Mouse (Mus musculus) heart, postnatal 14 days (tissue): ENCODE data around the gene Gm45716. TPM values are rescaled to one million over a fixed set of nuclear protein-coding genes. Genes with fewer than 3 reads are reported as not detected.
"Not testable (repeated sequence)": the region's sequence is repeated elsewhere in the genome, so short reads cannot be mapped to it uniquely, and the experiment has no call there.

Experiments
- DNase-seq, 2 experiments: peaks; one replicate each; pipeline ENCODE4 v3.0.0; 2021 to 2022
- intact Hi-C: fragments of 180-260 bp; cut with DNase I; formaldehyde crosslinking; loops from one replicate; pipeline ENCODE4 v1.15.1; 2025
- total RNA-seq, 2 experiments: library from RNA; stranded (reverse); gene quantifications; 2 replicates each; pipeline ENCODE4 v1.2.3; 2021

The Gm45716 gene
- total RNA-seq, 2 experiments from 2014 or later = 15.8 to 16.0 TPM

DNA sequence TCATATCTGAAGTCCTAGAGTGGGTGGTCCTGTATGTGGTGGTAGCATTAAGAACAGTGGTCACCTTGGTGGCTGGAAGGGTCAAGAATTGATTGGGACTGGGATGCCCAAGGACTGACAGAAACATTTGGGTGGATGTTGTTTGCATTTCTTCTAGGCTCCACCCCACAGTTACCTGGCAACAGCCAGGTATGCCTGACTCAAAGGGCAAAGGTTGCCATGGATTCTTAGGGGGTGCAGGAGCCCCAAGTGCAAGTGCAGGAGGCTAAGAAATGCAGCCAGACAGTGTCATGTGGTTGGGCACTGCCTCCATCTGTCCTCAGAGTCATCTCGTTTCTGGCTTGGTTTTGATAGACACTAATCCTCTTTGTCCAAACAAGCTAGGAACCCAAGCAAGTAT, 86.7 kb downstream of the Gm45716 start:
- intact Hi-C loops = no loop called here
- no peak for DNase-seq

- DNase-seq = peak; percentile 39 to 70
- intact Hi-C loops = no loop called here
Measured at GRCm38 (mm10) chr11:90275663-90276062, 88.2 kb downstream of the Gm45716 start.

DNA sequence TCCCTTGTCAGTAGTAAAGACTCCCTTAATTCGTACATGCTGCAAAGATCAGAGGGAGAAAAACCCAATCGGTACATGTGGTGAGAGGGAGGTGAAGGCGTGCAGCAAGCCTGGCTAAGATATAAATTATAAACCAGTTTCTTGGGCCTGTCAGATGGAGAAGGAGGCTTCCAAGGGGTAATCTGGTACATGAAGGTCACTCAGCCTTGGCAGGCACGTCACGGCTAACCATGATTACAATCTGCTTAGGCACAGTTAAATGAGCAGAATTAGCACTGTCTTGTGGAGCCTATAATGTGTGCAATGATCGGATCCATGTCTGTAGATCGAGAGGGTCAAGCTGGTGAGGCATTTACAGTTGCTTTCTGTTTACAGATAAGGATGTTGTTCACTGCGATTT, 88.7 kb downstream of the Gm45716 start:
- intact Hi-C loops = no loop called here
- no peak for DNase-seq

DNA sequence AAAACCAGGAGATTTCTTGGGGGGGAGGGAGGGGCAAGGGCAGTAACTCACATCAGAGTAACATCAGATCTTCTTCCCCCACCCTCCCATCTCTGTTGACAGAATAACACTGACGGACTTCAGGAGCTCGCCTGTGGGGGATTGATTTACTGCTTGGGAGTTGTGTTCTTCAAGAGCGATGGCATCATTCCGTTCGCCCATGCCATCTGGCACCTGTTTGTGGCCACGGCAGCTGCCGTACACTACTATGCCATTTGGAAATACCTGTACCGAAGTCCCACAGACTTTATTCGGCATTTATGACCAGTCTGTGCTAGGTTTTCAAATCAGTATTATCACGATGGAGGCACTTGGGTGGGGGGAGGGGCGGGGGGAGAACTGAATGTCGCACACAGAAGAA, 89.1 kb downstream of the Gm45716 start:
- intact Hi-C loops = no loop called here
- DNase-seq = no peak

- intact Hi-C loops = no loop called here
Measured at GRCm38 (mm10) chr11:90280069-90280468, 92.6 kb downstream of the Gm45716 start.

GRCm38 (mm10) chr11:90281943-90282342, 94.5 kb downstream of the Gm45716 start:
- intact Hi-C loops, DNase-seq: not testable (repeated sequence)

More at GRCm38 (mm10) chr11:90280069-90280468, 92.6 kb downstream of the Gm45716 start:
- no peak for DNase-seq

DNA sequence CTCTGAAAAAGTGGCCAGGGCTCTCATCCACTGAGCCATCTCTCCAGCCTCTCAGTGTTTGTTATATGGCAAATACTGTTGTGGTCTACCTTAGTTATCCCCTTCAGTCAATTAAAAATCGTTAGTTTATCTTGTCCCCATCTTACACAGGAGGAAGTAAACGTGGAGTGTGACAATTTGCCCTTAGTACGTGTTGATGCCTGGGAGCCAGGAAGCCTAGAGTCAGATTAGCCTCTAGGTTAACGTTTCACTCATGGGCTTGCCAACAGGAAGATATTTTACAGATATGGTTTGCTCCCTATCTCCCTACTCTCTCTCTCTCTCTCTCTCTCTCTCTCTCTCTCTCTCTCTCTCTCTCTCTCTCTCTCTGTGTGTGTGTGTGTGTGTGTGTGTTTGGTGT, 95.7 kb downstream of the Gm45716 start:
- no peak for DNase-seq
- intact Hi-C loops = no loop called here

DNA sequence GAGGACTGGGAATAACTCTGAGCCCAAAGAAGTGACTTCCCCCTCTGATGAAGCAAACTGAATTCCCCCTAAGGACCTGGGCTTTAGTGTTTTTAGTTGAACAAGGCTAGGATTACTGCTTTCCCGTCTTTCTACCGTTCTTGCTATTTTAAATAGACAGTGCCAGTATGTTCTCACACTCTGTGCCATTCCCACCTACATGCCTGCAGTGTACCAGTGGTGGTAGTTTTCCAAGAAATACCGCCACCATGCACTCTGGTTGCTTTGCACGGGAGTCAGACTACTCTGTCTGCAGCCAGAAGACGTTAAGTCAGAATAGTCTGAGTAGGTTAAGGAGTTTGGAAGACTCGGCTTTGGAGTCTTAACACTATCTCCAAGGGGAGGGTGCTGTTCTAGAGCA, 96.1 kb downstream of the Gm45716 start:
- intact Hi-C loops = no loop called here
- DNase-seq = no peak

DNA sequence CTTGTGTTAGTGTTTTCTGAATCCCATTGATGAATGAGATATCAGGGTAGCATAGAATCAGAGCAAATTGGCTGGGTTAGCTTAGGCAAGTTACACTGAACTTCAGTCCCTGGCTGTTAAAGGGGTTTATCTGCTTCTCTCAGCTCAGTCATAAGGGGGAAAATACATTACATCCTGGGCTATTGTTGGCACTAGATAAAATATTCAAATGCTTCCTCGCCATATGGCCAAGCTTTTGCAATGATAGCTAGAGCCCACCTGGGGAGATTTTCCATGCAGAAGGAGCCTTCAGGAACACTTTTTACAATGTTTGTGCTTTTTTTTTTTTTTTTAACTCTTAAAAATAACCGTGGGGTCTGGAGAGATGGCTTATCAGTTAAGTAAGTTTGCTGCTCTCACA, 96.6 kb downstream of the Gm45716 start:
- intact Hi-C loops = no loop called here
- DNase-seq = no peak

- DNase-seq = no peak
- intact Hi-C loops = no loop called here
Measured at GRCm38 (mm10) chr11:90284623-90285022, 97.1 kb downstream of the Gm45716 start.

DNA sequence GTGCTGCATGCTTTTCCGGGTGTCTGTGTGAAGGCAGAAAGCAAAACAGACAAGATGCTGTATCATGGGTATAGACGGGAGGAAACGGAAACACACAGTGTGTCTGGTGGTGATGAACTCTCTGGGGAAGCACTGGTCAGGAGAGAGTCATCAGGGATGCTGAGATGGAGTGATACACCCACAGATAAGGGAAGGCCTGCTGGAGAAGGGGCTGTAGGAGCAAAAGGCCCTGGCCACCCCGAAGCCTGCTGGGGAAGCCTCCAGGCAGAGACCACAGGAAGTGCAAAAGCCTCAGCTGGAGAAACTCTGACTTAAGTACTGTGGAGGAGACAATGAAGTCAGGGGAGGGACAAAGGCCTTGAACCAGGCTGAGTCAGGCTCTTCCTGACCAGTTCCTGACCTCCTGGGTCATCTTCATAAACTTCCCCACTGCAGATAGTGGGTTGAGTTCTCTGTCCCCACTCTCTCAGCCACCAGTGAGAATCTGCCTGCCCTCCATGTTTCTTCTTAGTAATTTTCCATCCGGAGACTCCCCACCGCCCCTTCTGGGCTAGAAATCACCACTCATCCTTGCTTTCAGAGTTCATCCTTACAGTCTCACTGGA, 99.2 kb downstream of the Gm45716 start:
- intact Hi-C loops = no loop called here
- DNase-seq = no peak

- intact Hi-C loops = no loop called here
Measured at GRCm38 (mm10) chr11:90291156-90291555, 103.7 kb downstream of the Gm45716 start.

GRCm38 (mm10) chr11:90292766-90293165, 105.3 kb downstream of the Gm45716 start:
- intact Hi-C loops = no loop called here

More at GRCm38 (mm10) chr11:90291156-90291555, 103.7 kb downstream of the Gm45716 start:
- no peak for DNase-seq

DNA sequence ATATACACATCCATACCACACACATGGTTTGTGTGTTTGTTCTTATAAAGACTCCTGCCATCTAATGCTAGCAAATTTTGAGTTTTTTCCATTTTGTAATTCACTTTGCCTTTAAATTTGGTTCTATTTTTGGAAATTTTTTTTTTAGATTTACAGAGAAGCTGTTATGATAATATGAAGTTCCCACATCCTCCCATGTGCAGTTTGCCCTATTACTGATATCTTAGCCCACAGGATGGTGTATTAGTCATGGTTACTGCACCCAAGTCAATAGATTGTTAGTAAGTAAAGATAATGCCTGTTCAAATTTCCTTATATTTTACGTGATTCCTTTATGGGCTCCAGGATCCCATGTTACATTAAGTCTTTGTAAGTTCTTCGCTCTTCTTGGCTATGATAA, 107.1 kb downstream of the Gm45716 start:
- intact Hi-C loops = no loop called here
- no peak for DNase-seq

More at GRCm38 (mm10) chr11:90292766-90293165, 105.3 kb downstream of the Gm45716 start:
- no peak for DNase-seq

Other genes starting within 250 kb of the Gm45716 start
- 1 to 10 TPM; 4.0 to 4.1 TPM for gene Pctp, start 184.8 kb upstream of the Gm45716 start, total RNA-seq
- 10 to 100 TPM; 28.2 to 32.1 TPM for gene Tmem100, start 157.3 kb upstream of the Gm45716 start, total RNA-seq
- 10 to 100 TPM; 35.9 to 38.2 TPM for gene Mmd, start 61.8 kb downstream of the Gm45716 start, total RNA-seq
- gene Hlf, start 203.2 kb downstream of the Gm45716 start, total RNA-seq = 10 to 100 TPM; 21.8 to 22.4 TPM